Mouse (Mus musculus): ENCODE results near the gene Usp7. TPM values are rescaled to one million over a fixed set of nuclear protein-coding genes. Genes with fewer than 3 reads are reported as not detected.

Usp7 gene
- polyA plus RNA-seq, 2 experiments = 35.5 to 57.5 TPM

GRCm38 (mm10) chr16:8731630-8732029 lies 60.5 kb downstream of the Usp7 start:
- Histone ChIP-seq H3K27ac (peak overlapping the region; percentile 27), H3K4me2 (ENCODE audit: low read depth) (peak overlapping the region; percentile 38; the same call in 1 of the 2 replicates)
- WGBS (ENCODE audit: insufficient replicate concordance) = 65% methylated on average over 7 of the region's 7 CpGs

GRCm38 (mm10) chr16:8728111-8728748 lies 63.9 kb downstream of the Usp7 start:
- Histone ChIP-seq H3K27ac (no peak overlapping the region), H3K9ac (replicated peaks) (no peak overlapping the region), H3K4me3 (ENCODE audit: insufficient read depth in 1 of 2, low read depth in 2 of 2, low read length in 2 of 2) (no peak overlapping the region), H3K36me3 (replicated peaks; ENCODE audit: control insufficient read depth, insufficient read depth, low read depth) (peaks cover 22% of the 10 kb centered on the region), H3K4me1 (replicated peaks; ENCODE audit: control insufficient read depth in 2 of 2, insufficient read depth in 2 of 2, low read length in 1 of 2) (peaks cover 38 to 53% of the 10 kb centered on the region in 2 experiments), H3K27me3 (ENCODE audit: control insufficient read depth, insufficient read depth, low read length) (no peaks in the 10 kb centered on the region), H3K9me3 (ENCODE audit: control insufficient read depth, low read length) (no peaks in the 10 kb centered on the region), H3K4me2 (ENCODE audit: low read depth) (no peak overlapping the region)
- no peak for TF ChIP-seq EP300 (IDR thresholded peaks at IDR 0.05; ENCODE audit: low read depth)
- TF ChIP-seq CTCF (IDR thresholded peaks at IDR 0.05; ENCODE audit: low read depth) = no peak
- DNase-seq (ENCODE audit: low read depth in 3 of 3, low spot score in 3 of 3) = no peak
- WGBS (ENCODE audit: insufficient replicate concordance) = 79% methylated on average over 5 of the region's 5 CpGs
- ATAC-seq (ENCODE audit: insufficient read depth) = no peak

More at GRCm38 (mm10) chr16:8731630-8732029, 60.5 kb downstream of the Usp7 start:
- peak overlapping the region; percentile 23; the same call in 1 of the 2 replicates for H3K9ac ChIP-seq (replicated peaks)
- no peak for ATAC-seq (ENCODE audit: insufficient read depth)
- H3K4me1 ChIP-seq (replicated peaks; ENCODE audit: control insufficient read depth in 2 of 2, insufficient read depth in 2 of 2, low read length in 1 of 2) = peaks cover 58 to 66% of the 10 kb centered on the region in 2 experiments
- DNase-seq (ENCODE audit: low read depth in 3 of 3, low spot score in 3 of 3) = no peak
- no peaks in the 10 kb centered on the region for H3K27me3 ChIP-seq (ENCODE audit: control insufficient read depth, insufficient read depth, low read length)
- H3K4me3 ChIP-seq (ENCODE audit: insufficient read depth in 1 of 2, low read depth in 2 of 2, low read length in 2 of 2) = no peak overlapping the region
- H3K36me3 ChIP-seq (replicated peaks; ENCODE audit: control insufficient read depth, insufficient read depth, low read depth) = peaks cover 27% of the 10 kb centered on the region
- no peak for TF ChIP-seq EP300 (IDR thresholded peaks at IDR 0.05; ENCODE audit: low read depth)
- no peak for TF ChIP-seq CTCF (IDR thresholded peaks at IDR 0.05; ENCODE audit: low read depth)
- no peaks in the 10 kb centered on the region for H3K9me3 ChIP-seq (ENCODE audit: control insufficient read depth, low read length)

- Histone ChIP-seq H3K4me3 (ENCODE audit: insufficient read depth in 1 of 2, low read depth in 2 of 2, low read length in 2 of 2) (no peak overlapping the region), H3K9me3 (ENCODE audit: control insufficient read depth, low read length) (no peaks in the 10 kb centered on the region), H3K27ac (no peak overlapping the region; the same call in 1 of the 2 replicates), H3K36me3 (replicated peaks; ENCODE audit: control insufficient read depth, insufficient read depth, low read depth) (peaks cover 23% of the 10 kb centered on the region), H3K4me1 (replicated peaks; ENCODE audit: control insufficient read depth in 2 of 2, insufficient read depth in 2 of 2, low read length in 1 of 2) (peaks cover 19 to 34% of the 10 kb centered on the region in 2 experiments), H3K4me2 (ENCODE audit: low read depth) (no peak overlapping the region), H3K9ac (replicated peaks) (no peak overlapping the region; the same call in 1 of the 2 replicates), H3K27me3 (ENCODE audit: control insufficient read depth, insufficient read depth, low read length) (no peaks in the 10 kb centered on the region)
- no peak for DNase-seq (ENCODE audit: low read depth in 3 of 3, low spot score in 3 of 3)
- ATAC-seq (ENCODE audit: insufficient read depth) = no peak
- WGBS (ENCODE audit: insufficient replicate concordance) = 83% methylated on average over 2 of the region's 2 CpGs
- TF ChIP-seq CTCF (IDR thresholded peaks at IDR 0.05; ENCODE audit: low read depth) = no peak
- no peak for TF ChIP-seq EP300 (IDR thresholded peaks at IDR 0.05; ENCODE audit: low read depth)
These were observed 66.3 kb downstream of the Usp7 start for GRCm38 (mm10) chr16:8725807-8726206.

GRCm38 (mm10) chr16:8724031-8724430 lies 68.1 kb downstream of the Usp7 start:
- Histone ChIP-seq H3K4me1 (replicated peaks; ENCODE audit: control insufficient read depth in 2 of 2, insufficient read depth in 2 of 2, low read length in 1 of 2) (peaks cover 10 to 26% of the 10 kb centered on the region in 2 experiments), H3K27me3 (ENCODE audit: control insufficient read depth, insufficient read depth, low read length) (no peaks in the 10 kb centered on the region), H3K9me3 (ENCODE audit: control insufficient read depth, low read length) (no peaks in the 10 kb centered on the region), H3K27ac (no peak overlapping the region), H3K4me3 (ENCODE audit: insufficient read depth in 1 of 2, low read depth in 2 of 2, low read length in 2 of 2) (no peak overlapping the region), H3K36me3 (replicated peaks; ENCODE audit: control insufficient read depth, insufficient read depth, low read depth) (peaks cover 23% of the 10 kb centered on the region), H3K4me2 (ENCODE audit: low read depth) (no peak overlapping the region), H3K9ac (replicated peaks) (no peak overlapping the region)
- ATAC-seq (ENCODE audit: insufficient read depth) = no peak
- TF ChIP-seq CTCF (IDR thresholded peaks at IDR 0.05; ENCODE audit: low read depth) = no peak
- no peak for TF ChIP-seq EP300 (IDR thresholded peaks at IDR 0.05; ENCODE audit: low read depth)
- 81% methylated on average over 3 of the region's 3 CpGs for WGBS (ENCODE audit: insufficient replicate concordance)
- DNase-seq (ENCODE audit: low read depth in 3 of 3, low spot score in 3 of 3) = no peak

GRCm38 (mm10) chr16:8720447-8720846 lies 71.7 kb downstream of the Usp7 start:
- H3K27ac ChIP-seq = no peak overlapping the region
- H3K36me3 ChIP-seq (replicated peaks; ENCODE audit: control insufficient read depth, insufficient read depth, low read depth) = peaks cover 28% of the 10 kb centered on the region
- H3K27me3 ChIP-seq (ENCODE audit: control insufficient read depth, insufficient read depth, low read length) = no peaks in the 10 kb centered on the region
- ATAC-seq (ENCODE audit: insufficient read depth) = no peak
- DNase-seq (ENCODE audit: low read depth in 3 of 3, low spot score in 3 of 3) = no peak
- no peak overlapping the region for H3K4me2 ChIP-seq (ENCODE audit: low read depth)
- H3K9ac ChIP-seq (replicated peaks) = no peak overlapping the region
- TF ChIP-seq CTCF (IDR thresholded peaks at IDR 0.05; ENCODE audit: low read depth) (no peak), EP300 (IDR thresholded peaks at IDR 0.05; ENCODE audit: low read depth) (no peak)
- peaks cover 0 to 10% of the 10 kb centered on the region in 2 experiments; a peak in 2 of 4 replicates for H3K4me1 ChIP-seq (replicated peaks; ENCODE audit: control insufficient read depth in 2 of 2, insufficient read depth in 2 of 2, low read length in 1 of 2)
- H3K9me3 ChIP-seq (ENCODE audit: control insufficient read depth, low read length) = no peaks in the 10 kb centered on the region
- H3K4me3 ChIP-seq (ENCODE audit: insufficient read depth in 1 of 2, low read depth in 2 of 2, low read length in 2 of 2) = no peak overlapping the region
- 91% methylated on average over 4 of the region's 4 CpGs for WGBS (ENCODE audit: insufficient replicate concordance)

Data from liver, embryonic 14.5 days (tissue).